Mouse (Mus musculus): ENCODE measurements around the gene Efcab6.
A peak's percentile ranks its signal among the peaks of the same experiment; 100 is the strongest.

Efcab6 gene

DNA sequence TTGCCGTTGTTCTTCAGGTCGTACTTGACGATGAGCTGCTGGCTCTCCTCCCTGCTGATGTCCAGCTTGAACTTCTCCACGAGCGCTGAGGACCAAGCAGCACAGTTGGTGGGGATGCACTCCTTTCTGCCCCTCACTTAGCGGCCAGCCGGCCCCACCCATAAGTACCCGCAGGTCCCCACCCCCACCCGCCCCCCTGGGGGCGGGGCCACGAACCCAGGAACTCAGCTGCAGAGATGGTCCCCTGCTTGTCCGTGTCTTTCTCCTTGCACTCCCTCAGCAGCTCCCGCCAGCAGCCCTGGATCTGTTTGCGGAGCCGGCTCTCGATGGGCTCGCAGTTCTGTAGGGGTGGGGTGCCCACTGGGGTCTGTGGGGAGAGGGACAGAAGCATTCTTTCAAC, 194.2 kb downstream of the Efcab6 start:
- DNase-seq: peak in 1 of 2 experiments; percentile 10

DNA sequence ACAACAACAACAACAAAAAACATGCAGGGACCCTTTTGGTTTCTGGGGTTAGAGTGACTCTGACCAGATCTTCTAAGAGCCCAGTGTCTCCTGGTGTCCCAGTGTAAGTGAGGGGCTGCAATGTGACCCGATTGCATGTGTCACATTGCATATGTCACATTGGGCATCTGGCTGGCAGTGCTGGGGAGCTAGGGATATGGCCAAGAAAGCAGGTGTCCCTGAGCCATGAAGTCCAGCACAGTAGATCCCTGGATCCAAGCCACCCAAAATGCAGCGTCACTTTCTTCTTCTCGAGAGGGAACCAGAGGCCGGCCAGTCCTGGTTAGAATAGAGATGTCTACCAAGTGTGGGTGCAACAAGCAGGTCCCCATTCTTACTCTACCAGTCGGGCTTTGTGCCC, 199.6 kb downstream of the Efcab6 start:
- no peak for DNase-seq

DNA sequence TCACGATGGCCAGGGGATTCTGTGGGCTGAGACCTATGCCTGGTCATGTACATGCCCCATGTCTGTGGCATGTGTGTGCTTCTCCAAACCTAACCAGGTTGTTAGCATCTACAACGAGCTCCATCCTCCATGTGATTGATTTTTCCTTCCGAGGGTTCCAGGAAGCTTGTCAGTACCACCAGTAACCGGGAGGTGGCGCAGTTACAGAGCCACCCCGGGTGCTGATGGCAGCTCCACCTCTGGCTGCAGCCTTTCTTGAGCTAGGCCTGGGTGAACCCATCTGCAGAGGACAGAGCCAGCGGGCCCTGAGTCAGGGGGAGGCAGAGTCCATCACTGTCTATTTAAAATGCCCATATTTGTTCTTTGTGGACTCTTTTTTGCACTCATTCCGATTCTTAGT, 208.1 kb downstream of the Efcab6 start:
- peak; percentile 11 to 19 for DNase-seq

DNA sequence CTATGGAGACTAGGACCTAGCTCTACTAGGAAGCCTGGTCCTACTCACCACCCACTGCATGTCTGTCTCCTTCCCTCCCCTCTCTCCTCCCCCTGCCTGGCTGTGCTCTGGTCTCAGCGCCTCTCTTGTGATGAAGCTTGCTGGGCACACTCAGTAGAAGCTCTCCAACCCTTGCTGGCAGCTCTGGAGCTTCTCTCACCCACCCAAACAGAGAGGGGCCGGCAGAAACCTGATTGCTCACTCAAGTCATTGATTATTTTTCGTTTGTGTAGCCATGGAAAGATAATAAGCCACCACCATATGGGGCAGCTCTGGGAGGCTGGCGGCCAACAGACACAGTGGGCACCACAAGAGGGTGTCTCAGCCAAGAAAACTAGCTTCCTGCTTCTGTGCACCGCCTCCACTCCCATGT, 211.8 kb downstream of the Efcab6 start:
- DNase-seq: no peak

DNA sequence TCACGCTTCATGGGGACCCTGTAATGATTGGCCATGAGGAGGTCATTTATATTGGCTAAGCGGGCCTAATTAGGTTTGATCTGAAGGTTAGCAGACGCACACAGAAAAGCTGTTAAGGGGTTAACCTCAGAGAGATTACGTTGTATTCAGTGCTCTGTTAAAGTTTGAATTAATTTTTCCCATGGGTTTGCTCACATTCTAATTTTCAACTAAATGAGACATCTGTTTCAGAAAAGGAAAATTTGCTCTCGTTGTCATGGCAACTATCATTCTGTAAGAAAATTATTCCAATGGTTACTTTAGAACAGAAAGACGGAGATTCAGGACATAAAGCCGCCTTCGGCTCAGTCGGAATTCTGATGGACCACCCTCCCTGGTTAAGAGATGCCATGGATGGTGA, 217.0 kb downstream of the Efcab6 start:
- DNase-seq: no peak

DNA sequence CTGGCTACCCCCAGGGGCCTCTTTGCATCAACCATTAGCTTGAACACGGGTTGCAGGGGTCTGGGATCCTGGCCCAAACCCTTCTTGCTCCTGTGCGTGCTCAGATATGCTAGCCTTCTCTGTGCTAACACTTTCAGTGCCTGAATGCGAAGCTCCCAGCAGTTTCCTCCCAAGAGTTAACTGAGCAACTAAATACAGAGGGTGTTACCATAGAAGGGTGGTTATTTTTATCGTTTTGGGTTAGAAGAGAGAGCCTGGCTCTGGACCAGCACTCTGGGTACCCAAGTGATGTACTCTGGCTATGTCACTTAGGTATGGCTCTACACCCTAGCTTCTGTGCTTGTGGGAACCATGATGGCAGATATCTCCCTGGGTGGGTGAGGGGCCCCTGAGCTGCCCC, 217.7 kb downstream of the Efcab6 start:
- no peak for DNase-seq

DNA sequence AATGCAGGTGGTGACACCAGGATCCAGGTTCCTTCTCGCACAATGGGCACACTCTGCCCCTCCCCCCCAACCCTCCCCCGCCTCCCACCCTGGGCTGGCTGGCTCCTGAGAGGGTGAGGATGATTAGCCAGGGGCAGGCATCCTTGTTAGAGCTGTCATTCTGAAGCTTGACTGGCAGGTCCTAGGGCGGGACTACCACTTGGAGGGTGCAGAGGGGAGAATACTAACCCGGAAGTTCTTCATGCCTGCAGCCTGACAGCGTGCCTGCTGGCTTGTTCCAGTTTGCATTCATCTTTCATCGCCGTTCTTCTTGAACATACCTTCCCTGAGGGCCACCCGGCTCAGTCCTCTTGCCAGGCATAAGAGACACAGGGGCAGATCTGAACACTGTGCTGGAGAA, 218.6 kb downstream of the Efcab6 start:
- no peak for DNase-seq

DNA sequence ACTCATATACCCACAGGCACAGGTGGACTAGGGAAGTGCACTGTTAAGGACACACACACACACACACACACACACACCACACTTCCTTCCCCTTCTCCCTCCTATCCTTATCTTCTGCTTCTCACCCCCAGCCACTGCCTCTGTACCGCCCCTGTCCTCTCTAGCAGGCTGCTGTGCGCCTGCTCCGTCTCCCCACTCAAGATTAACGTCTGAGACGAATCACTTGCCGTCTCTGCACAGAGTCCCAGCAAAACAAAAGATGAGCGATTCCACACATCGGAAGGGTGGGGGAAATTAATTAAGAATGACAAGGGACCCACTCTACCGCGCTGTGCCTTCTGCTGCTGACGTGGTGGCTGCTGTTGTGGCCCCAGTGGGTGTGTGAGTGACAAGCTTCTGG, 219.4 kb downstream of the Efcab6 start:
- DNase-seq: no peak

DNA sequence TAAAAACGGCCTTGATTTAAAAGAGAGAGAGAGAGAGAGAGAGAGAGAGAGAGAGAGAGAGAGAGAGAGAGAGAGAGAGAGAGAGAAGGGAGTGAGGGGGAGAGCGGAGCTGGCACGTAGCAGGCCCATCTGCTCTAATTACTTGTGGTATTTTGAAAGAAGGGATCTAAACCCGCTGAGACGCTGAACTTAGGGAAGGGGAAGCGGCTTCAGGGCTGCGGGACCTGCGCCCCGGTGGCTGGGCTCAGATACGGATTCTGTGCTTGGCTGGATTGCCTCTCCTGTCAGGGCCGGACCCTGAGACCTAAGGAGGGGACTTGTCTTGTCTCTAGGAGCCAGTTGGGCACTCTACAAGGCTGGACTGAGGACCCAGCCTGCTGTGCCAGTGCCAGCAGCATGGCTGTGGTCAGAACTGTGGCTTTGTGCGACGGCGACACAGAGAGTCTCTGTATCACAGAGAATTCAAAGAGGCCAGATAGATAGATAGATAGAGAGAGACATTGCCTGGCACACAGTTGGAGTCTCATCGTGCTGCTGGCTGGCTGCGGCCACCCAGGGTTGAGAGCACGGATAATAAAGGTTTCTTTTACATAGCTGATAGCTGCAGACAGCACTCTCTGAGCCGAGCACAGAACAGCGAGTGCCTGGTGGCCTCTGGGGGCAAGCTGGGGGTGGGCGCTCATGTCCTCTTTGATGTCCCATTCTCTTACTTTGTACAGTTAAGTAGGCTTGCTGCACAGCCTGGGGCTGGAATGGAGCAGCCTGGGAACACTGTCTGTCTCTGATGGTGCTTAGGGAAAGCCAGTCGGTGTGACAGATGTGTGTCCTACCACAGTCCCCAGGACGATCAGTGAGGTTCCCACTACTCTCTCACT, 222.0 kb downstream of the Efcab6 start:
- no peak for DNase-seq

DNA sequence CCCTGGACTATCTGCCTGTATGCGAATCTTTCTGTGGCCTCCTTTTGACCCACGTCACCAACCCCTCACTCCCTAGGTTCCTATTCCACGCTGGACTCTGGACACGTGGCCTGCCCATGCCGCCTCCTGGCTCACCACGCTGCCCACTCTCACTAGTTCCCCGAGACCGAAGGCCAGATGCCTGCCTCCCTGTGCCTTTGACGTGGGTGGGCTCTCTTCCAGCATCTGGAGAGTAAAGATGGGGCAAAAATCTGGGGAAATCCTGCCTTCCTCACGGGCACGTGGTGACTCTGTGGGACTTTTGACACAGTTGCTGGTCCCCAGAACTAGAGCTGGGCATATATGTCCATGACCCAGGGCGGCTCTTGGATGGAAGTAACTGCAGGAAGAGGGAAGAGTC, 222.8 kb downstream of the Efcab6 start:
- no peak for DNase-seq

DNA sequence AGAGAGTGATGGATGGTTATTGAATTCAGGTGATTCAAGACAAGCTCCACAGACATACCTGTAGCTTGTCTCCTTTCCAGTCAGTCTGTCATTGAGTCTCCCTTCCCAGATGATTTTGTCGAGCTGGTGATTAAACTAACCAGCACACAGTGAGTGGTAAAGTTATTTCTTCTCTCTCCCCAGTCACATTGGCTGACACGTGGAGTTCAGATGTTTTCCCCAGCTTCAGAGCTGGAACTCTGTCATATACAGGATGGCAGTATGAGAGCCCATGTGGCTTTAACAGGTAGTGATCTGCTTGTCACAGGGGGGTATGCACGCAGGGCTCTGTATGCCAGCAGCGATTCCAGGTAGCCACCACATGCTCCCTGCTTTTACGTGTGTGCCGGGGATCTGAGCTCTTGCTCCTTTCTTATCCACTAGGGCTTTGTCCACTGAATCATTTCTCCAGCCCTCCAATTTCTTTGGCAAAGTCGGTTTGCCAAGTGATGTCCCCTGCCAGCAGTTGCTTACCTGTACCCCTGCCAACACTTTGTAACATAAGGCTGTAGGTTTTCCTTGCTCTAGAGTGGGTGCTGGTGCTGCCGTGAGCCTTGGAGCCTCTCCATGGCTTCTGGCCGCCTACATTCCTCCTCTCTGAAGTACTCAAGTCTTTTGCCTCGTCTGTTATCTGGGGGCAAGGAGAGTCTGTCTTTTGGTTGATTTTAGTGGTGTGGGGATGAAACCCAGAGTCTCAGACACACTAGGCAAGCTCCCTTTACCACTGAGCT, 224.0 kb downstream of the Efcab6 start:
- no peak for DNase-seq

DNA sequence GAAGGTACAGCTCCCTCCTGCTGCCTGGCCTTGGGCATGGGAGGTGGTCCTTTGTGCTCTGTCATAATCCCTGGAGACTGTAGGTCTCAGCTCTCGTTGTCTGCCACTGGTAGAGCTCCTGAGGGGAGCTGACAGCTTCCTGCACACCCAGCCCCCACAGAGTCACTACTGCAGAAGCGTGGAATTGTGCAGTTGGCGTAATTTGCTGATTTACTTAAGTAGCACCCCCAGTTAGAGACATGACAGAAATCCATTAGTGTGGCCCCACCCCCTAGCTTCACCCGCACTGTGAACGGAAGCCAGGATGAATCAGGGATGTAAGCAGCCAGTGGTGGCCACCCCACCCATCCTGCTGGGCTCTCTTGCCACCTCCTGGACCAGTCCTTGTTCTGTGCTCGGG, 232.9 kb downstream of the Efcab6 start:
- no peak for DNase-seq

DNA sequence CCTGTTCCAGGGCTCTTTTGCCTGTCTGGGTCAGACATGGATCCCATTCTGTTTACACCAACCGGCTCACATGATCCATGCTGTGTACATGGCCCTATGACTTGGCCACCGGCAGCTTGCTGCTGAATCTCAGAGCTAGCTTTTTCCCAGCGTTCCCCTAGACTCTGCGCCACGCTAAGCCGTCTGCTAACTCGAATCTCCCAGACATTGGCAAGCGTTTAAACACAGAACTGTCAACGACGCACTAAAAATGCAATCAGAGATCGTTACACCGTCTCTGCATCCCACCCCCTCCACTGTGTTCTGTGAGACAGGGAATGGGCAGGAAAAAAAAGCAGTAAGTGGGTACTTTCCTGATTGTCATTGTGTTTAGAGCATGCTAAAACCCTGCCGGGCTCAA, 236.0 kb downstream of the Efcab6 start:
- no peak for DNase-seq

DNA sequence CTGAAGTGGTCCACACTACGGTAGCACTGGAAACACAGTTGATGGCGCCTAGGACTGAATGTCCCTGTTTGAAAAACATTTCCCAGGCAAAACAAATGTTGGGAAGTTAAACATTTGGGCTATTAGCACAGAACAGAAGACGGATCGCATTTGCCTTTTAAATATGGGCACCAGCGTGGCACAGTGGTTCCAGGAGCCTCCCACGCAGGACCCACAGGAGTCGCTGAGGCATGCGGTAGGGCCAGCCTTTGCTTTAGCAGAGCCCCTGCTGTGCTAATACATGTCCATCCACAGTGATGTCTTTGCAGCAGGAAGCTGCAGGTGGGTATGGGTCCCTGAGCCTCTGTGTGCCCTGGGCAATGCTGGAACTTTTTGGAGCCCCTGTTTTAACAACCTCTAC, 237.2 kb downstream of the Efcab6 start:
- DNase-seq: no peak

Measured in thymus, postnatal 36 days (tissue).